8 mouse cellular contexts compared by ENCODE assay signal in the genomic region with DNA sequence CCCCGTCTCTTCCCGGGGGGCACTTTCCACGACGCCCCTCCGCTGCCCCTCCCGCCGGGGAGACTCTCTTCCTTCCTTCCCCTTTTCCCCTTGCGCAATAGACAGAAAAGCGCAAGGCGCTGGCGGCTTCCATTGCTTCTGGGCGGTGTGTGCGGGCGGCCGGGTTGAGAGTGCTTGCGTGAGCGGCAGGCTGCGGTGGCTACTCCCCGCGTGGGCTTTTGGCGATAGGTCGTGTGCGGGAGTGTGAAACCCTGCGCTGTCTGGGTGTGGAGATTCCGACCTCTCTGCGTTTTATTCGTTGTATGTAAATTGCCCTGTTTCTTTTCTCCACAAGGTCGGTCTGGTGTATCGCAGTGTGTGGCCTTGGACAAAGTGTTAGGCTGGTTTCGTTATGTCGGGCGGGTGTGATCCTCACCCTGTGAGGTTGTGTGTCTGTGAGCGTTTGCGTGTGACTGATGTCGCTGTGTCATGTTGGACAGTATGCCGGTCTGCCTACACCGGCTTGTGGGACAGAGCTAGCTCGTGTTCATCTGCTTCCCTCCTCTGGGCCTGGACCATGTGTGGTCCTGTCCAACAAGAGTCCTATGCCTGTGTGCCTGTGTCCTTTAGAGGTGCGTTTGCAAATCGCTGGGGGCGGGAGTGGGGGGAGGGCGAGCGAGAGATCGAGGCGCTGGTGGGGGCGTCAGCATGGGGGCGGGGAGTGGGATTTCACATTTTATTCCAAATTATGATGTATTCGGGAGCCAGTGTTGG. TPM values are rescaled to one million over a fixed set of nuclear protein-coding genes. Genes with fewer than 3 reads are reported as not detected.
DNase-seq lines count a peak whose midpoint lies in the region; ATAC-seq and TF ChIP-seq lines count a peak whose summit lies in the region.

No protein-coding gene starts in this region.

- ATAC-seq in forebrain, embryonic 15.5 days (replicated peaks) = peak; percentile 51
- peak; percentile 58 to 75 for ATAC-seq in hematopoietic stem cell, adult 5-6 weeks (replicated peaks in 1 of 2; ENCODE audit: insufficient read depth in 1 of 2, low FRiP score in 2 of 2, low TSS enrichment in 1 of 2, low read depth in 1 of 2, poor library complexity in 2 of 2, severe bottlenecking in 2 of 2)

- no peaks in the 10 kb centered on the region for H3K36me3 ChIP-seq in forebrain, embryonic 15.5 days
- no peaks in the 10 kb centered on the region for H3K36me3 ChIP-seq in small intestine, adult 2 months (ENCODE audit: control insufficient read depth, insufficient read depth, low read length)

- H3K4me1 ChIP-seq in brown adipose tissue, adult 24 weeks (ENCODE audit: control insufficient read depth, insufficient read depth, insufficient read length, low read length) = 0 out of 2 replicates have a peak, but pooled peaks cover 2% of the 10 kb centered on the region
- peaks cover 23% of the 10 kb centered on the region for H3K4me1 ChIP-seq in forebrain, embryonic 15.5 days
- peaks cover 7% of the 10 kb centered on the region for H3K4me1 ChIP-seq in small intestine, adult 2 months (ENCODE audit: control insufficient read depth, insufficient read depth, insufficient read length, low read length)

- peaks cover 78% of the 10 kb centered on the region for H3K27me3 ChIP-seq in forebrain, embryonic 15.5 days
- peaks cover 77% of the 10 kb centered on the region for H3K27me3 ChIP-seq in small intestine, adult 2 months (ENCODE audit: control insufficient read depth, insufficient read depth, low read length)

- H3K4me2 ChIP-seq in forebrain, embryonic 15.5 days (replicated peaks) = peak overlapping the region; percentile 49

- H3K27ac ChIP-seq in brown adipose tissue, adult 24 weeks (replicated peaks; ENCODE audit: low read depth, low read length) = peak overlapping the region; percentile 98
- no peak overlapping the region for H3K27ac ChIP-seq in forebrain, embryonic 15.5 days (replicated peaks)
- 0 out of 2 replicates have a peak overlapping the region, but pooled peaks have one; percentile 0 for H3K27ac ChIP-seq in small intestine, adult 2 months (ENCODE audit: insufficient read depth, low read depth, low read length)

- no peak for TF ChIP-seq CTCF in small intestine, adult 2 months (IDR thresholded peaks at IDR 0.05; ENCODE audit: extremely low read depth, insufficient read length, insufficient replicate concordance, low read depth, low read length)

- peak; percentile 51 for DNase-seq in layer of hippocampus, adult 11-12 months (ENCODE audit: low spot score)
- no peak for DNase-seq in layer of hippocampus, adult 9-10 months (ENCODE audit: low spot score)
- peak; percentile 51 for DNase-seq in layer of hippocampus, postnatal 10 days (ENCODE audit: low spot score in 2 of 2)
- peak; percentile 48 to 50 for DNase-seq in lung, postnatal 4 days

- WGBS in forebrain, embryonic 15.5 days = under 1% methylated on average over 48 of the region's 48 CpGs
- 2% methylated on average over 48 of the region's 48 CpGs for WGBS in small intestine, adult 2 months

- H3K9me3 ChIP-seq in forebrain, embryonic 15.5 days = no peaks in the 10 kb centered on the region

- no peak for TF ChIP-seq POLR2A in small intestine, adult 2 months (IDR thresholded peaks at IDR 0.05; ENCODE audit: low read depth, low read length)

- peak overlapping the region; percentile 18 for H3K9ac ChIP-seq in forebrain, embryonic 15.5 days (replicated peaks)

- peak overlapping the region; percentile 73 for H3K4me3 ChIP-seq in brown adipose tissue, adult 24 weeks (ENCODE audit: insufficient read depth, low read depth, low read length)
- H3K4me3 ChIP-seq in forebrain, embryonic 15.5 days = peak overlapping the region; percentile 29
- peak overlapping the region; percentile 43 for H3K4me3 ChIP-seq in small intestine, adult 2 months (ENCODE audit: low read depth, low read length)

RNA-seq across cellular contexts. Expression of a gene that starts 0.9 kb away (rescaled TPM):
- 0.71 and 1.1 TPM in 2 replicates for polyA plus RNA-seq in brown adipose tissue, adult 24 weeks (2012; ENCODE audit: insufficient read depth, insufficient read length, missing spikeins)
- polyA plus RNA-seq in forebrain, embryonic 15.5 days (2015; fragmentation: Nextera tagmentation; extraction: Ambion mirVana) = 0.48 and 0.60 TPM in 2 replicates
- total RNA-seq in hematopoietic stem cell, adult 5-6 weeks (2017) = 33.4 and 38.4 TPM in 2 replicates
- total RNA-seq in layer of hippocampus, postnatal 10 days (2021) = 1 to 10 TPM; 2.0 to 2.6 TPM
- 0.71 and 1.8 TPM in 2 replicates for polyA plus RNA-seq in small intestine, adult 2 months (2012; rRNA removed)

RNA-seq across cellular contexts. Expression of a gene that starts 31.4 kb away (rescaled TPM):
- 1.3 TPM in 1 of 2 replicates, not detected in the other for polyA plus RNA-seq in brown adipose tissue, adult 24 weeks (2012; ENCODE audit: insufficient read depth, insufficient read length, missing spikeins)
- polyA plus RNA-seq in forebrain, embryonic 15.5 days (2015; fragmentation: Nextera tagmentation; extraction: Ambion mirVana) = 0.60 and 1.2 TPM in 2 replicates
- total RNA-seq in hematopoietic stem cell, adult 5-6 weeks (2017) = 26.4 and 37.5 TPM in 2 replicates
- total RNA-seq in layer of hippocampus, postnatal 10 days (2021) = under 1 TPM; 0.42 to 0.57 TPM
- 8.4 and 10.7 TPM in 2 replicates for polyA plus RNA-seq in small intestine, adult 2 months (2012; rRNA removed)

RNA-seq across cellular contexts. Expression of a gene that starts 57.1 kb away (rescaled TPM):
- 0.52 TPM in 1 of 2 replicates, not detected in the other for polyA plus RNA-seq in brown adipose tissue, adult 24 weeks (2012; ENCODE audit: insufficient read depth, insufficient read length, missing spikeins)
- 5.7 and 6.5 TPM in 2 replicates for polyA plus RNA-seq in forebrain, embryonic 15.5 days (2015; fragmentation: Nextera tagmentation; extraction: Ambion mirVana)
- total RNA-seq in hematopoietic stem cell, adult 5-6 weeks (2017) = 11.6 and 12.1 TPM in 2 replicates
- 1 to 10 TPM; 1.2 to 1.6 TPM for total RNA-seq in layer of hippocampus, postnatal 10 days (2021)
- 0.29 and 0.98 TPM in 2 replicates for polyA plus RNA-seq in small intestine, adult 2 months (2012; rRNA removed)
